In the genomic region with DNA sequence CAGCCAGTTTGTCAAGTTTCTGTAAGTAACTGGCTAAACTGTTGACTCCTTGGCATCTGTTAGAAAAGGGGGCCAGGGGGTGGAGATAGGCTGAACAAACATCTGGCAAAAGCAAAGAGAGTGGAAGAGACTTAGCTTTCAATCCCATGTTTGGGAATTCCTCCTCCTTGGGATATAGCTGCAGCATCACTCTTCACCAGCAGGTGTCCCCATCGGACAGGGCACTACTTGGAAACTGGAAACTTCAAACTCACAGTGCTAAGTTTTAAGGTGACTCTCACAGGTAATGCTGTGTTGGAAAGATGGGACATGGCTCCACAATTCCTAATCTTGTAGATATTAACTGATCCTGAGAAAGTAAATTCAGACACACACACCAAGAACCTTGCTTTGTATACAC, we compare ENCODE assay signal across 9 mouse cellular contexts. TPM values are rescaled to one million over a fixed set of nuclear protein-coding genes. Genes with fewer than 3 reads are reported as not detected.
DNase-seq lines count a peak whose midpoint lies in the region; ATAC-seq and TF ChIP-seq lines count a peak whose summit lies in the region.
"Had no signal": no experiment of that assay in that cellular context is flagged by ENCODE, and none has a peak within 500 bp of the region (broad histone marks: within the 10 kb centered on the region; RNA-seq: fewer than 3 reads in every experiment).

No protein-coding gene starts in this region.

- 0% methylated on average over 1 of the region's 1 CpGs for WGBS in midbrain, embryonic 10.5 days
- WGBS in midbrain, embryonic 13.5 days, result 0% methylated on average over 1 of the region's 1 CpGs
- WGBS in hindbrain, postnatal 0 days, result 0% methylated on average over 1 of the region's 1 CpGs
- 0% methylated on average over 1 of the region's 1 CpGs for WGBS in midbrain, embryonic 15.5 days

- no peak overlapping the region for H3K9ac ChIP-seq in midbrain, embryonic 13.5 days (replicated peaks)
- H3K9ac ChIP-seq in hindbrain, postnatal 0 days (replicated peaks; ENCODE audit: low read length), result no peak overlapping the region
- H3K9ac ChIP-seq in midbrain, embryonic 15.5 days, result no peak overlapping the region
- H3K9ac ChIP-seq: neural tube, embryonic 12.5 days had no signal

- peaks cover 50% of the 10 kb centered on the region for H3K36me3 ChIP-seq in midbrain, embryonic 10.5 days
- peaks cover 14% of the 10 kb centered on the region for H3K36me3 ChIP-seq in midbrain, embryonic 13.5 days
- H3K36me3 ChIP-seq in hindbrain, postnatal 0 days (ENCODE audit: insufficient read depth, low read length), result 0 out of 2 replicates have a peak, but pooled peaks cover 2% of the 10 kb centered on the region
- no peaks in the 10 kb centered on the region for H3K36me3 ChIP-seq in midbrain, embryonic 15.5 days (replicated peaks)

- no peaks in the 10 kb centered on the region for H3K27me3 ChIP-seq in midbrain, embryonic 10.5 days (ENCODE audit: low read depth, poor library complexity, severe bottlenecking)
- no peaks in the 10 kb centered on the region for H3K27me3 ChIP-seq in midbrain, embryonic 13.5 days
- H3K27me3 ChIP-seq in hindbrain, postnatal 0 days (ENCODE audit: insufficient read depth, low read length), result no peaks in the 10 kb centered on the region
- no peaks in the 10 kb centered on the region for H3K27me3 ChIP-seq in midbrain, embryonic 15.5 days (replicated peaks)
- H3K27me3 ChIP-seq: neural tube, embryonic 12.5 days had no signal

- no peak for ATAC-seq in midbrain, embryonic 13.5 days
- ATAC-seq in hindbrain, postnatal 0 days, result no peak
- peak; percentile 45; the same call in 1 of the 2 replicates for ATAC-seq in midbrain, embryonic 15.5 days (replicated peaks)

- DNase-seq in midbrain, embryonic 10.5 days (ENCODE audit: low spot score), result peak; percentile 57
- DNase-seq in cerebellum, adult 11 months, result peak; percentile 37
- DNase-seq in forelimb bud, embryonic 11.5 days (ENCODE audit: low read depth, low spot score), result peak; percentile 60
- peak; percentile 76 for DNase-seq in hindbrain, postnatal 0 days (ENCODE audit: low spot score)
- DNase-seq in left cerebral cortex, adult 8-10 months (ENCODE audit: low spot score in 2 of 2), result peak; percentile 28 to 75
- DNase-seq in thymus, postnatal 14 days, result peak; percentile 35

- no peaks in the 10 kb centered on the region for H3K4me1 ChIP-seq in midbrain, embryonic 10.5 days
- H3K4me1 ChIP-seq in midbrain, embryonic 13.5 days (replicated peaks), result no peaks in the 10 kb centered on the region
- H3K4me1 ChIP-seq in hindbrain, postnatal 0 days (ENCODE audit: insufficient read depth, low read length), result no peaks in the 10 kb centered on the region
- no peaks in the 10 kb centered on the region for H3K4me1 ChIP-seq in midbrain, embryonic 15.5 days
- H3K4me1 ChIP-seq: neural tube, embryonic 12.5 days had no signal

- H3K9me3 ChIP-seq in midbrain, embryonic 10.5 days (replicated peaks), result no peaks in the 10 kb centered on the region
- H3K9me3 ChIP-seq in midbrain, embryonic 13.5 days, result no peaks in the 10 kb centered on the region
- no peaks in the 10 kb centered on the region for H3K9me3 ChIP-seq in hindbrain, postnatal 0 days (ENCODE audit: low read length)
- H3K9me3 ChIP-seq in midbrain, embryonic 15.5 days, result no peaks in the 10 kb centered on the region
- H3K9me3 ChIP-seq: neural tube, embryonic 12.5 days had no signal

- TF ChIP-seq CTCF in hindbrain, postnatal 0 days (IDR thresholded peaks at IDR 0.05; ENCODE audit: low read depth), result peak; percentile 97

- H3K4me3 ChIP-seq in midbrain, embryonic 10.5 days, result no peak overlapping the region
- H3K4me3 ChIP-seq in midbrain, embryonic 13.5 days (replicated peaks), result no peak overlapping the region
- H3K4me3 ChIP-seq in hindbrain, postnatal 0 days (ENCODE audit: low read length), result no peak overlapping the region
- no peak overlapping the region for H3K4me3 ChIP-seq in midbrain, embryonic 15.5 days
- H3K4me3 ChIP-seq: neural tube, embryonic 12.5 days had no signal

- H3K27ac ChIP-seq in midbrain, embryonic 10.5 days (replicated peaks), result no peak overlapping the region
- H3K27ac ChIP-seq in midbrain, embryonic 13.5 days, result no peak overlapping the region
- no peak overlapping the region for H3K27ac ChIP-seq in hindbrain, postnatal 0 days
- no peak overlapping the region for H3K27ac ChIP-seq in midbrain, embryonic 15.5 days
- H3K27ac ChIP-seq: neural tube, embryonic 12.5 days had no signal

- no peak overlapping the region for H3K4me2 ChIP-seq in midbrain, embryonic 13.5 days (replicated peaks)
- H3K4me2 ChIP-seq in hindbrain, postnatal 0 days (ENCODE audit: low read depth, low read length), result no peak overlapping the region
- no peak overlapping the region for H3K4me2 ChIP-seq in midbrain, embryonic 15.5 days
- H3K4me2 ChIP-seq: neural tube, embryonic 12.5 days had no signal

RNA-seq across cellular contexts. Expression of a gene that starts 46.6 kb away (rescaled TPM):
- 11.3 and 13.3 TPM in 2 replicates for polyA plus RNA-seq in midbrain, embryonic 10.5 days (2016; fragmentation: Nextera tagmentation; extraction: Ambion mirVana)
- 17.3 and 17.9 TPM in 2 replicates for polyA plus RNA-seq in midbrain, embryonic 13.5 days (2015; fragmentation: Nextera tagmentation; extraction: Ambion mirVana)
- 7.8 and 9.0 TPM in 2 replicates for total RNA-seq in hindbrain, postnatal 0 days (2014; rRNA removed)
- 21.9 and 24.8 TPM in 2 replicates for polyA plus RNA-seq in hindbrain, postnatal 0 days (2015; fragmentation: Nextera tagmentation; extraction: Ambion mirVana)
- total RNA-seq in left cerebral cortex, adult 8-10 months (2022), result 10 to 100 TPM; 10.2 to 16.2 (median 15.1) TPM
- 18.0 and 18.6 TPM in 2 replicates for polyA plus RNA-seq in midbrain, embryonic 15.5 days (2015; fragmentation: Nextera tagmentation; extraction: Ambion mirVana)

RNA-seq across cellular contexts. Expression of a gene that starts 47.0 kb away (rescaled TPM):
- 13.1 and 15.7 TPM in 2 replicates for polyA plus RNA-seq in midbrain, embryonic 10.5 days (2016; fragmentation: Nextera tagmentation; extraction: Ambion mirVana)
- 18.8 and 18.9 TPM in 2 replicates for polyA plus RNA-seq in midbrain, embryonic 13.5 days (2015; fragmentation: Nextera tagmentation; extraction: Ambion mirVana)
- total RNA-seq in hindbrain, postnatal 0 days (2014; rRNA removed), result 11.5 and 14.7 TPM in 2 replicates
- polyA plus RNA-seq in hindbrain, postnatal 0 days (2015; fragmentation: Nextera tagmentation; extraction: Ambion mirVana), result 8.5 and 9.2 TPM in 2 replicates
- total RNA-seq in left cerebral cortex, adult 8-10 months (2022), result 10 to 100 TPM; 26.3 to 32.1 (median 27.1) TPM
- polyA plus RNA-seq in midbrain, embryonic 15.5 days (2015; fragmentation: Nextera tagmentation; extraction: Ambion mirVana), result 18.3 and 19.9 TPM in 2 replicates

RNA-seq across cellular contexts. Expression of a gene that starts 55.2 kb away (rescaled TPM):
- polyA plus RNA-seq in midbrain, embryonic 10.5 days (2016; fragmentation: Nextera tagmentation; extraction: Ambion mirVana), result 34.5 and 34.8 TPM in 2 replicates
- polyA plus RNA-seq in midbrain, embryonic 13.5 days (2015; fragmentation: Nextera tagmentation; extraction: Ambion mirVana), result 22.7 and 23.3 TPM in 2 replicates
- total RNA-seq in hindbrain, postnatal 0 days (2014; rRNA removed), result 8.2 and 9.6 TPM in 2 replicates
- polyA plus RNA-seq in hindbrain, postnatal 0 days (2015; fragmentation: Nextera tagmentation; extraction: Ambion mirVana), result 8.7 and 10.4 TPM in 2 replicates
- total RNA-seq in left cerebral cortex, adult 8-10 months (2022), result 1 to 10 TPM; 5.7 to 7.5 (median 7.1) TPM
- 15.2 and 16.3 TPM in 2 replicates for polyA plus RNA-seq in midbrain, embryonic 15.5 days (2015; fragmentation: Nextera tagmentation; extraction: Ambion mirVana)

RNA-seq across cellular contexts. Expression of a gene that starts 55.3 kb away (rescaled TPM):
- 28.0 and 31.2 TPM in 2 replicates for polyA plus RNA-seq in midbrain, embryonic 10.5 days (2016; fragmentation: Nextera tagmentation; extraction: Ambion mirVana)
- 14.9 and 15.8 TPM in 2 replicates for polyA plus RNA-seq in midbrain, embryonic 13.5 days (2015; fragmentation: Nextera tagmentation; extraction: Ambion mirVana)
- total RNA-seq in hindbrain, postnatal 0 days (2014; rRNA removed), result 3.9 and 4.4 TPM in 2 replicates
- 6.8 and 7.9 TPM in 2 replicates for polyA plus RNA-seq in hindbrain, postnatal 0 days (2015; fragmentation: Nextera tagmentation; extraction: Ambion mirVana)
- 1 to 10 TPM; 1.0 to 3.6 (median 2.1) TPM for total RNA-seq in left cerebral cortex, adult 8-10 months (2022)
- polyA plus RNA-seq in midbrain, embryonic 15.5 days (2015; fragmentation: Nextera tagmentation; extraction: Ambion mirVana), result 10.1 and 10.8 TPM in 2 replicates
